Mouse (Mus musculus) erythroblast, embryonic 14.5 days (primary cell): Measurements from ENCODE around the gene Fgfr2. TPM values are rescaled to one million over a fixed set of nuclear protein-coding genes. Genes with fewer than 3 reads are reported as not detected.

ENCODE experiments used
- H3K27me3 ChIP-seq: 2 replicates; pipeline ENCODE4 v1.6.1; 2012; ENCODE audit warnings: inconsistent platforms; ENCODE audit not compliant: control insufficient read depth
- H3K36me3 ChIP-seq: 2 replicates; pipeline ENCODE4 v1.6.1; 2012; ENCODE audit warnings: mild to moderate bottlenecking, inconsistent platforms; ENCODE audit not compliant: control insufficient read depth
- H3K4me1 ChIP-seq: 2 replicates; pipeline ENCODE4 v1.6.1; 2012; ENCODE audit warnings: inconsistent platforms; ENCODE audit not compliant: control insufficient read depth
- H3K4me3 ChIP-seq: replicated peaks from 2 replicates; pipeline ENCODE3; 2012; ENCODE audit warnings: moderate library complexity, mild to moderate bottlenecking, inconsistent platforms
- H3K9me3 ChIP-seq: 2 replicates; pipeline ENCODE4 v1.6.1; 2012; ENCODE audit warnings: low read length, inconsistent platforms, mixed read lengths; ENCODE audit not compliant: control insufficient read depth
- GATA1 ChIP-seq: IDR thresholded peaks from 2 replicates; pipeline ENCODE4 v1.6.1; 2012; ENCODE audit warnings: low read length, inconsistent platforms, mixed read lengths
- TAL1 ChIP-seq: IDR thresholded peaks from 3 replicates; pipeline ENCODE4 v1.6.1; 2012; ENCODE audit warnings: low read length, inconsistent platforms, mixed read lengths
- polyA plus RNA-seq: library from polyadenylated mRNA; stranded (reverse); fragments of >175 nt; gene quantifications from 2 replicates; pipeline ENCODE4 v1.2.3, GENCODE M21; 2012

The Fgfr2 gene
- polyA plus RNA-seq, 1 experiment = not detected

GRCm38 (mm10) chr7:130826343-130826742 is 2296.8 kb downstream of the Fgfr2 start:
- Histone ChIP-seq H3K9me3 (no peaks in the 10 kb centered on the region), H3K4me3 (no peak overlapping the region), H3K27me3 (no peaks in the 10 kb centered on the region), H3K4me1 (no peaks in the 10 kb centered on the region), H3K36me3 (no peaks in the 10 kb centered on the region)
- TF ChIP-seq GATA1 (no peak), TAL1 (no peak)

- Histone ChIP-seq H3K36me3 (no peaks in the 10 kb centered on the region), H3K9me3 (no peaks in the 10 kb centered on the region), H3K27me3 (no peaks in the 10 kb centered on the region), H3K4me3 (no peak overlapping the region), H3K4me1 (no peaks in the 10 kb centered on the region)
- TF ChIP-seq GATA1 (no peak), TAL1 (no peak)
Measured at GRCm38 (mm10) chr7:130823992-130824391, 2299.2 kb downstream of the Fgfr2 start.

DNA sequence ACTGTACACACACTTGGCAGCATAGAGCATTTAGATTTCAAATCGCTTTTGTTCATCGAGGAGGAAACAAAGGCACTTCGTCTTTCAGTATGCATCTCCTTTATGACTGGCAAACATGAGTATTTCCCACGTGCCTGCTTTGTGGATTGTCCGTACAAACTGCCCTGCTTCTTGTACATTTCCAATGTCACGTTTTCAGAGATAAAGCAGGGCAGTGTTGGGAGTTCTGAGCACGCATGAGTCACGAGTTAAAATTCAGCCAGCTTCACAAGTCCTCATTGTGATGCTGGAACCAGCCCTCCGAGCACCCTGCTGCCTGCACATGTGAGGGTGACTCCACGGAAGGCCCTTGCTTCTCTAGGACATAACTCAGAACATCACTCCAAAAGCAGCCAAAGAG is 2303.5 kb downstream of the Fgfr2 start:
- no peaks in the 10 kb centered on the region for H3K36me3 ChIP-seq
- no peak overlapping the region for H3K4me3 ChIP-seq
- H3K27me3 ChIP-seq = no peaks in the 10 kb centered on the region
- TF ChIP-seq GATA1 (no peak), TAL1 (no peak)
- H3K4me1 ChIP-seq = no peaks in the 10 kb centered on the region
- H3K9me3 ChIP-seq = no peaks in the 10 kb centered on the region

- no peak overlapping the region for H3K4me3 ChIP-seq
- TF ChIP-seq TAL1 = no peak
- TF ChIP-seq GATA1 = no peak
- no peaks in the 10 kb centered on the region for H3K27me3 ChIP-seq
- H3K4me1 ChIP-seq = no peaks in the 10 kb centered on the region
- no peaks in the 10 kb centered on the region for H3K9me3 ChIP-seq
- no peaks in the 10 kb centered on the region for H3K36me3 ChIP-seq
Measured at GRCm38 (mm10) chr7:130818813-130819212, 2304.3 kb downstream of the Fgfr2 start.

GRCm38 (mm10) chr7:130816243-130816642 is 2306.9 kb downstream of the Fgfr2 start:
- Histone ChIP-seq H3K36me3 (no peaks in the 10 kb centered on the region), H3K27me3 (no peaks in the 10 kb centered on the region), H3K4me3 (no peak overlapping the region), H3K9me3 (no peaks in the 10 kb centered on the region), H3K4me1 (no peaks in the 10 kb centered on the region)
- no peak for TF ChIP-seq TAL1

- TF ChIP-seq TAL1 (no peak), GATA1 (no peak)
- Histone ChIP-seq H3K36me3 (no peaks in the 10 kb centered on the region), H3K4me1 (no peaks in the 10 kb centered on the region), H3K4me3 (no peak overlapping the region), H3K9me3 (no peaks in the 10 kb centered on the region), H3K27me3 (no peaks in the 10 kb centered on the region)
Measured at GRCm38 (mm10) chr7:130815601-130816000, 2307.5 kb downstream of the Fgfr2 start.

GRCm38 (mm10) chr7:130812407-130812806 is 2310.7 kb downstream of the Fgfr2 start:
- Histone ChIP-seq H3K36me3 (no peaks in the 10 kb centered on the region), H3K4me3 (no peak overlapping the region), H3K9me3 (no peaks in the 10 kb centered on the region), H3K27me3 (no peaks in the 10 kb centered on the region), H3K4me1 (no peaks in the 10 kb centered on the region)
- TF ChIP-seq GATA1 (no peak), TAL1 (no peak)

DNA sequence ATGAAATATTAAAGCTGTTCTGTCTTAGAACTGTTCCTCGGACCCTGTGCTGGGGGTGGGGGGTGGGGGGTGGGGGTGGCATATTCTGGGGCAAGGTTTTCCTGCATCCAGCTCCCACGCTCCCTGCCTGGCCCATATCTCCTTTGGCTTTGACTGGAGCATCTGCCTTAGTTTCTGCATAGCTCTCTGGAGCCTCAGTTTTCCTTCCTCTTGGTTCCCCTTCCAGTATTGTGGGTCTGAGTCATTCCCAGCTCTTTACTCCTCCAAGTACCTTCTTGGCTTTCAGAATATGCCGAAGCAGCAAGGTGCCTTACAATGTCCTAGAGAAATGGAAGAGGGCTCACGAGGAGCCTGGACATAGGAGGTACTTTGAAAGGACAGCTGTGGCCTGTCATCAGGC is 2312.9 kb downstream of the Fgfr2 start:
- H3K36me3 ChIP-seq = no peaks in the 10 kb centered on the region
- H3K4me1 ChIP-seq = no peaks in the 10 kb centered on the region
- TF ChIP-seq TAL1 (no peak), GATA1 (no peak)
- H3K27me3 ChIP-seq = no peaks in the 10 kb centered on the region
- H3K9me3 ChIP-seq = no peaks in the 10 kb centered on the region
- no peak overlapping the region for H3K4me3 ChIP-seq

GRCm38 (mm10) chr7:130808694-130809093 is 2314.5 kb downstream of the Fgfr2 start:
- Histone ChIP-seq H3K36me3 (no peaks in the 10 kb centered on the region), H3K4me3 (no peak overlapping the region), H3K4me1 (no peaks in the 10 kb centered on the region), H3K27me3 (no peaks in the 10 kb centered on the region), H3K9me3 (no peaks in the 10 kb centered on the region)
- TF ChIP-seq TAL1 (no peak), GATA1 (no peak)

DNA sequence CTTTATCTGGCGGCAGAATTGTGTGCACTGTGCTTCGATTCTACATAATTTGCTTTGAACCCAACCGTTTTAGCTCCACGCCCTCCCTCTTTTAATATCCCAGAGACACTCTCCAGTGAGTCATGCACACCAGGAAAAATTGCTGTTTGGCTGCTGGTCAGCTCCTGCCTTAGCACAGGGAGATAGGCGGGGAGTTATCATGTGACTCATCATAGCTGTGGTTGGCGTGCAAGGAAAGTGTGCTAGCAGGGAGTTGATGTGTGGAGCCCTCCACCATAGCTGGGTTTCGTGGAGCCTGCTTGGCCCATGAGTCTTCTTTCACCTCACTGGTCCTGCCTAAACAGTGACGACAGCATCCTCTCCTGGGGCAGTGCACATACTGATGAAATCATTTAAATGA is 2315.4 kb downstream of the Fgfr2 start:
- H3K27me3 ChIP-seq = no peaks in the 10 kb centered on the region
- TF ChIP-seq TAL1 (no peak), GATA1 (no peak)
- no peaks in the 10 kb centered on the region for H3K36me3 ChIP-seq
- no peak overlapping the region for H3K4me3 ChIP-seq
- no peaks in the 10 kb centered on the region for H3K4me1 ChIP-seq
- no peaks in the 10 kb centered on the region for H3K9me3 ChIP-seq
